Mouse (Mus musculus): ENCODE data around the gene Phyhipl.

GRCm38 (mm10) chr10:70698014-70698413 lies 42.2 kb upstream of the Phyhipl start:
- no peak for TF ChIP-seq CTCF (IDR thresholded peaks at IDR 0.05; ENCODE audit: control insufficient read depth, insufficient read depth, insufficient replicate concordance, low read depth, low read length)
- TF ChIP-seq POLR2A (IDR thresholded peaks at IDR 0.05; ENCODE audit: control insufficient read depth, low read depth, low read length): no peak
